Mouse (Mus musculus): ENCODE results near the gene Dennd5b. TPM values are rescaled to one million over a fixed set of nuclear protein-coding genes. Genes with fewer than 3 reads are reported as not detected.

Dennd5b gene
- polyA plus RNA-seq (2021; fragmentation: Nextera tagmentation), result 17.6 TPM in 2 replicates
- long read RNA-seq, experiment 1, full-length matches to known transcripts, result 8 of 48 reads
- long read RNA-seq, experiment 1, partial matches to known transcripts, result 16 of 48 reads
- long read RNA-seq, experiment 1, other reads (novel, unspliced or antisense), result 24 of 48 reads
- long read RNA-seq, experiment 2, partial matches to known transcripts, result 14 of 30 reads
- long read RNA-seq, experiment 2, other reads (novel, unspliced or antisense), result 16 of 30 reads

DNA sequence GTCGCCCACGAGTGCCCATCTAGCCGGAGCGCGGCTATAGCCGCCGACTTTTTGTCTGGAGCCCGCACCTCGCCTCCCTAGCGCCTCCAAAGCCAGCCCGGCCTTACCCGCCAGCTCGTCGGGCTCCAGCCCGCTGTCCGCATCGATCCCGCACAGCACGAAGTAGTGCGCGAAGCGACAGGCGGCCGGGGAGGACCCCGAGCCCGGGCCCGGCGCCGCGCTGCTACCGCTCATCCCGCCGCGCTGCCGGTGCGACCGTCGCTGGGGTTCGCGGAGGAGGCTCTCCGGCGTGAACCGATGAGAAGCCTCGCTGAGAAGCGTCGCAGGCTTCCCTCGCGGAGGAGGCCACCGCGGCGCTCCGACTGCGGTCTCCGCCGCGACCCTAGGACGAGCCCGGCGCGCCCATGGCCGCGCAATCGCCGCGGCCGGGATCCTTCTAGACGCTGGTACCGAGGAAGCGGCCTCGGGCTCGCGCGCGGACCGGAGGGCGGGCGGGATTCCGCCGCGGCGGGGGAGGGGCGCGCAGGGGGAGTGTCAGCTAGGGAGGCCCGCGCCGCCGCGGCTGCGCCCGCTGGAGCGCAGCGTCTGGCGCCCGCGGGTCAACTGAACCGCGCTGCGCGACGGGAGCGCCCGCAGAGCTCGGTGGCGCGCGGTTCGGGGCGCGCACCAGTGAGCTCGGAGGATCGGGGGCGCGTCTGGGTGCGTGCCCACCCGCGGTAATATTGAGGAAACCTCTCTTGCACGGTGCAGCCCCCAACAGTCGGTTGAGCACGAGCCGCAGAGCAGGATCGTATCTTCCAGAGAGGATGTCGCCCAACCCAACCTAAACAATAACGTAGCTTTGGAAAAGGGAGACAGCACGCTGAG is at the start of gene Dennd5b:
Gene Dennd5b, minus strand, starts transcription at position 605 of the 867 bp plus-strand sequence.

DNA sequence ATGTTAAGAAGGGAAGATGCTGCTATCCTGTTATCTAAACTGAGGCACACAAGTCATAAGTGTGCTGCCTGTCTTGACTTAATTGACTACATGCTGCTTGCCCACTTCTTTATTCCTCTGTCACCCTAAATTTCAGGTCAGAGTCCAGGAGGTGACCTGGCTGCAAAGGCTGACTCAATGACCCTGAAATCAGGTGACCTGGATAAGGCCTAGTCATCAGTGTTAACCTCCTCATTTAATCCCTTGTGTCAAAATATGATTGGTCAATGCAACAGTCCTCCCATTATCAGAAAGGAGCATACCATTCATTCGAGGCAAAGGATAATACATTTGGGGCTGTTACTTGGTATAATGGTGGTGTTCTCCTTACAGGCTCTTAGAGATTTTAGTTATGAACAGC is 38.0 kb upstream of the Dennd5b start, which contains the start of gene Etfbkmt:
Gene Etfbkmt, plus strand, starts transcription at position 379 of the 400 bp plus-strand sequence.

DNA sequence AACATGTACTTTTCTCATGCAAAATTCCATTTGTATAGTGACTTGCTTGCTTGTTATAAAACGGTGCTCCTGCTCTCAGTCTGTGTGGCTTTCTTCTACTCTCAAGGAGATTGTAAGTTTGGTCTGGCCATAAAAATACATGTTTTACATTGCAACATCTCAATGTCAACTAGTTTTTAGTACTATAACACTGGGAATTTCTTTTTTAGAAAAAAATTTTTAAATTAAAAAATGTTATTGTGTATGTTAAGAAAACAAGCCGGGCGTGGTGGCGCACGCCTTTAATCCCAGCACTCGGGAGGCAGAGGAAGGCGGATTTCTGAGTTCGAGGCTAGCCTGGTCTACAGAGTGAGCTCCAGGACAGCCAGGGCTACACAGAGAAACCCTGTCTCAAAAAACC is 28.4 kb upstream of the Dennd5b start, which contains the start of gene Gm10203:
Gene Gm10203, plus strand, starts transcription at position 301 of the 400 bp plus-strand sequence.

DNA sequence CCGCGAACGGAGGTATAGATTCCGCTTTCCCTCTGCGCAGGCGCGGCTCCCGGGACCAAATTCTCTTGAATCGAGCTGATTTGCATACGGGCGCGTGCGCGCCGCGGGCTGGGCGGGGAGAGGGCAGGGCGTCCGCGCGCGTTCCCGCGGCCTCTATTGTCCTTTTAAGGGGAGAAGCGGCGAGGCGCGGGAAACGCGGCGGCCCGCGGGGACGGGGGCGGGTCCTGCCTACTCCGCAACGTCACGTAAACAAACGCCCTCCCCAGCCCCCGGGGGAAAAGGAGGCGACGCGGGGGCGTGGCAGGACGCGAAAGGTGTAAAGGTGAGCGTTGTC is 155.1 kb downstream of the Dennd5b start, which contains the start of gene Sinhcaf:
Gene Sinhcaf, minus strand, starts transcription at position 59 of the 334 bp plus-strand sequence.

Other genes starting within 250 kb of the Dennd5b start
- gene Caprin2, start 205.4 kb downstream of the Dennd5b start, polyA plus RNA-seq (2021; fragmentation: Nextera tagmentation), result 0.56 and 1.0 TPM in 2 replicates
- 1.5 and 1.7 TPM in 2 replicates for gene Sinhcaf, start 155.2 kb downstream of the Dennd5b start, polyA plus RNA-seq (2021; fragmentation: Nextera tagmentation)
- gene Gm10203, start 28.5 kb upstream of the Dennd5b start, polyA plus RNA-seq (2021; fragmentation: Nextera tagmentation), result not detected in 2 replicates
- 3.3 and 3.5 TPM in 2 replicates for gene Etfbkmt, start 38.2 kb upstream of the Dennd5b start, polyA plus RNA-seq (2021; fragmentation: Nextera tagmentation)
- 31.8 and 43.6 TPM in 2 replicates for gene Amn1, start 87.0 kb upstream of the Dennd5b start, polyA plus RNA-seq (2021; fragmentation: Nextera tagmentation)
- 4.5 and 7.2 TPM in 2 replicates for gene Resf1, start 207.7 kb upstream of the Dennd5b start, polyA plus RNA-seq (2021; fragmentation: Nextera tagmentation)